Mouse (Mus musculus): ENCODE data around the gene Pla2g4c. TPM values are rescaled to one million over a fixed set of nuclear protein-coding genes. Genes with fewer than 3 reads are reported as not detected.
A peak's percentile ranks its signal among the peaks of the same experiment; 100 is the strongest.

Pla2g4c gene
- total and polyA plus RNA-seq, 2 experiments, result 0.05 to 0.09 TPM

DNA sequence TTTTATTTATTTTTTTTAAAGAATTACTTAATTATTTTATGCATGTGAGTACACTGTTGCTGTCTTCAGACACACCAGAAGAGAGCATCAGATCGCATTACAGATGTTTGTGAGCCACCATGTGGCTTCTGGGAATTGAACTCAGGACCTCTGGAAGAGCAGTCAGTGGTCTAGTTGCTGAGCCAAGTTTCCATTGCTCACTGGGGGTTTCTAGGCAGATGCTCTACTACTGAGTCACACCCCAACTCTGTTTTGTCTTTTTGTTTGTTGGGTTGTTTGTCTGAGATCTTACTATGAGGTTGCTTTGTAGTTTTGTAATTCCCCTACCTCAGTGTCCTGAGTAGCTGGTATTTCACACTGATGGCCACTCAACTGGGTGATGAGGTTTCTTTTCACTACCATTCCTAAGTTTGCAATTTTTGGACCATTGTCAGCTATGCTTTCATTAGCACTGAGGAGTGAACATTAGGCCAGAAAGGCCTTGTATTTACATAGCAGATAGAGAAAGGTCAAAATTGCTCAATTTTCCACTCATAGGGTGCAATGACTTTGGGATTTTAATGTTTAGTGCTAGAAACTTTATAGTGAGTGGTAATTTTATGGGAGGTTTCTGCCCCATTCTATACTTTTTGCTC lies 34.3 kb upstream of the Pla2g4c start:
- WGBS, result 87% methylated on average over 1 of the region's 1 CpGs
- peaks cover 5% of the 10 kb centered on the region; the same call in 1 of the 2 replicates for H3K4me1 ChIP-seq (ENCODE audit: control insufficient read depth, insufficient read depth, low read length)
- TF ChIP-seq CTCF (IDR thresholded peaks at IDR 0.05; ENCODE audit: low read depth, low read length) (no peak), POLR2A (IDR thresholded peaks at IDR 0.05; ENCODE audit: extremely low read depth, insufficient read depth, low read length) (no peak)
- H3K79me2 ChIP-seq (ENCODE audit: control insufficient read depth, insufficient read depth, low read length), result no peaks in the 10 kb centered on the region
- H3K27ac ChIP-seq (replicated peaks; ENCODE audit: insufficient read depth, low read depth, low read length), result no peak overlapping the region
- no peaks in the 10 kb centered on the region for H3K27me3 ChIP-seq (ENCODE audit: control insufficient read depth, insufficient read depth, low read length)
- H3K4me3 ChIP-seq (ENCODE audit: insufficient read depth, low read depth, low read length), result no peak overlapping the region
- H3K9ac ChIP-seq (ENCODE audit: low read depth, low read length), result no peak overlapping the region
- no peaks in the 10 kb centered on the region for H3K36me3 ChIP-seq (ENCODE audit: control insufficient read depth, insufficient read depth, low read length)
- peak; percentile 86 for DNase-seq (ENCODE audit: extremely low read depth, low read depth, low spot score)

DNA sequence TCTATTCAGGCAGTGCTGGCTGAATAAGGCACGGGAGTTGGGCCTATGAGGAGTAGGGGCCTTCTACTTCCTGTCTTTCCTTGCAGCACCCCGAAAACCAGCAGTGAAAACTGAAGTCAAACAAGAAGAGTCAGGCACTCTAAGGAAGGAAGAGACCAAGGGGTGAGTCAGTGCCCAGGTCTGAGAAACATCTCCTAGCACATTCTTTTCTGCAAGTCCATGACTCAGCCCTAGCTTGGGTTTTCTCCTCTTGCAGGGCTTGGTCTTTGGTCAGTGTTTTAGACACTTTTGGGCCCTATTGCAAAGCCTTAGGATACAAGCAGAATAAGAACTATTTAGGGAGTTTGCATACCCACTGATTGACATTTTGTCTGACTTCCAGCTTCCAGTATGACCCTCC lies 33.1 kb upstream of the Pla2g4c start:
- no peak for DNase-seq (ENCODE audit: extremely low read depth, low read depth, low spot score)
- Histone ChIP-seq H3K36me3 (ENCODE audit: control insufficient read depth, insufficient read depth, low read length) (no peaks in the 10 kb centered on the region), H3K4me1 (ENCODE audit: control insufficient read depth, insufficient read depth, low read length) (peaks cover 5% of the 10 kb centered on the region; the same call in 1 of the 2 replicates), H3K27me3 (ENCODE audit: control insufficient read depth, insufficient read depth, low read length) (no peaks in the 10 kb centered on the region), H3K9ac (ENCODE audit: low read depth, low read length) (no peak overlapping the region), H3K79me2 (ENCODE audit: control insufficient read depth, insufficient read depth, low read length) (no peaks in the 10 kb centered on the region), H3K4me3 (ENCODE audit: insufficient read depth, low read depth, low read length) (no peak overlapping the region), H3K27ac (replicated peaks; ENCODE audit: insufficient read depth, low read depth, low read length) (no peak overlapping the region)
- WGBS, result 86% methylated on average over 2 of the region's 2 CpGs
- no peak for TF ChIP-seq CTCF (IDR thresholded peaks at IDR 0.05; ENCODE audit: low read depth, low read length)
- no peak for TF ChIP-seq POLR2A (IDR thresholded peaks at IDR 0.05; ENCODE audit: extremely low read depth, insufficient read depth, low read length)

- H3K27ac ChIP-seq (replicated peaks; ENCODE audit: insufficient read depth, low read depth, low read length), result no peak overlapping the region
- H3K27me3 ChIP-seq (ENCODE audit: control insufficient read depth, insufficient read depth, low read length), result no peaks in the 10 kb centered on the region
- H3K79me2 ChIP-seq (ENCODE audit: control insufficient read depth, insufficient read depth, low read length), result no peaks in the 10 kb centered on the region
- TF ChIP-seq POLR2A (IDR thresholded peaks at IDR 0.05; ENCODE audit: extremely low read depth, insufficient read depth, low read length), result no peak
- TF ChIP-seq CTCF (IDR thresholded peaks at IDR 0.05; ENCODE audit: low read depth, low read length), result no peak
- H3K36me3 ChIP-seq (ENCODE audit: control insufficient read depth, insufficient read depth, low read length), result no peaks in the 10 kb centered on the region
- peaks cover 5% of the 10 kb centered on the region; the same call in 1 of the 2 replicates for H3K4me1 ChIP-seq (ENCODE audit: control insufficient read depth, insufficient read depth, low read length)
- no peak overlapping the region for H3K9ac ChIP-seq (ENCODE audit: low read depth, low read length)
- 67% methylated on average over 11 of the region's 11 CpGs for WGBS
- no peak overlapping the region for H3K4me3 ChIP-seq (ENCODE audit: insufficient read depth, low read depth, low read length)
- peak; percentile 67 for DNase-seq (ENCODE audit: extremely low read depth, low read depth, low spot score)
Measured at GRCm38 (mm10) chr7:13293878-13294855, 30.3 kb upstream of the Pla2g4c start.

DNA sequence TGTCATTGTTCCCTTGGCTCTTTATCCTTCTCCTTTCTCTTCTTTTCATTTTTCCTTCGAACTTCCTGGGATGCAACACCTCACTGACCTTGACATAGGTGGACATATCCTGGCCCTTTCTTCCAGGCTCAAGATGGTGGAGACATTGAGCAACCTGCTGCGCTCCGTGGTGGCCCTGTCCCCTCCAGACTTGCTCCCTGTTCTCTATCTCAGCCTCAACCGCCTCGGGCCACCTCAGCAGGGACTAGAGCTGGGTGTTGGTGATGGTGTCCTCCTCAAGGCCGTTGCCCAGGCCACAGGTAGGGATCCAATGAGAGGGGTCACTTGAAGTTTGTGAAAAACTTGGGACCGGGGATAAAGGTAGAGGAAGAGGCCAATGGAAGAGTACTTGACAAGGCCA lies 29.2 kb upstream of the Pla2g4c start:
- 94% methylated on average over 7 of the region's 7 CpGs for WGBS
- no peak for DNase-seq (ENCODE audit: extremely low read depth, low read depth, low spot score)
- TF ChIP-seq CTCF (IDR thresholded peaks at IDR 0.05; ENCODE audit: low read depth, low read length), result no peak
- no peak for TF ChIP-seq POLR2A (IDR thresholded peaks at IDR 0.05; ENCODE audit: extremely low read depth, insufficient read depth, low read length)
- peaks cover 5% of the 10 kb centered on the region; the same call in 1 of the 2 replicates for H3K4me1 ChIP-seq (ENCODE audit: control insufficient read depth, insufficient read depth, low read length)
- H3K36me3 ChIP-seq (ENCODE audit: control insufficient read depth, insufficient read depth, low read length), result no peaks in the 10 kb centered on the region
- H3K27me3 ChIP-seq (ENCODE audit: control insufficient read depth, insufficient read depth, low read length), result no peaks in the 10 kb centered on the region
- H3K79me2 ChIP-seq (ENCODE audit: control insufficient read depth, insufficient read depth, low read length), result no peaks in the 10 kb centered on the region
- no peak overlapping the region for H3K27ac ChIP-seq (replicated peaks; ENCODE audit: insufficient read depth, low read depth, low read length)
- H3K4me3 ChIP-seq (ENCODE audit: insufficient read depth, low read depth, low read length), result no peak overlapping the region
- no peak overlapping the region for H3K9ac ChIP-seq (ENCODE audit: low read depth, low read length)

- Histone ChIP-seq H3K36me3 (ENCODE audit: control insufficient read depth, insufficient read depth, low read length) (no peaks in the 10 kb centered on the region), H3K27me3 (ENCODE audit: control insufficient read depth, insufficient read depth, low read length) (no peaks in the 10 kb centered on the region), H3K4me1 (ENCODE audit: control insufficient read depth, insufficient read depth, low read length) (peaks cover 2% of the 10 kb centered on the region; the same call in 1 of the 2 replicates), H3K9ac (ENCODE audit: low read depth, low read length) (no peak overlapping the region), H3K27ac (replicated peaks; ENCODE audit: insufficient read depth, low read depth, low read length) (no peak overlapping the region), H3K79me2 (ENCODE audit: control insufficient read depth, insufficient read depth, low read length) (no peaks in the 10 kb centered on the region), H3K4me3 (ENCODE audit: insufficient read depth, low read depth, low read length) (no peak overlapping the region)
- 98% methylated on average over 1 of the region's 1 CpGs for WGBS
- DNase-seq (ENCODE audit: extremely low read depth, low read depth, low spot score), result no peak
- no peak for TF ChIP-seq CTCF (IDR thresholded peaks at IDR 0.05; ENCODE audit: low read depth, low read length)
Measured at GRCm38 (mm10) chr7:13297636-13298035, 26.8 kb upstream of the Pla2g4c start.

Measured in liver, adult 2 months (tissue).